Mouse (Mus musculus): ENCODE measurements around the gene Daglb. TPM values are rescaled to one million over a fixed set of nuclear protein-coding genes. Genes with fewer than 3 reads are reported as not detected.

Gene Daglb
- 1 to 10 TPM; 8.1 to 9.3 (median 8.8) TPM for total RNA-seq (2022)

- peak; percentile 88 for DNase-seq (ENCODE audit: low spot score)
Observed at GRCm38 (mm10) chr5:143464100-143464756, at the start of gene Daglb. Gene Daglb, plus strand, starts transcription at chr5:143464584.

- DNase-seq (ENCODE audit: low spot score) = no peak
Observed at GRCm38 (mm10) chr5:143421484-143421883, 42.9 kb upstream of the Daglb start.

- no peak for DNase-seq (ENCODE audit: low spot score)
Observed at GRCm38 (mm10) chr5:143422990-143423389, 41.4 kb upstream of the Daglb start.

- DNase-seq (ENCODE audit: low spot score) = peak; percentile 45
Observed at GRCm38 (mm10) chr5:143423899-143424519, 40.4 kb upstream of the Daglb start.

GRCm38 (mm10) chr5:143434421-143434820 is 30.0 kb upstream of the Daglb start:
- peak; percentile 65 for DNase-seq (ENCODE audit: low spot score)

GRCm38 (mm10) chr5:143441298-143441697 is 23.1 kb upstream of the Daglb start:
- DNase-seq (ENCODE audit: low spot score) = no peak

- DNase-seq (ENCODE audit: low spot score) = no peak
Observed at GRCm38 (mm10) chr5:143441753-143442152, 22.6 kb upstream of the Daglb start.

- no peak for DNase-seq (ENCODE audit: low spot score)
Observed at GRCm38 (mm10) chr5:143463671-143464070, 713 bp upstream of the Daglb start.

- DNase-seq (ENCODE audit: low spot score) = no peak
Observed at GRCm38 (mm10) chr5:143464757-143465118, 354 bp downstream of the Daglb start.

GRCm38 (mm10) chr5:143465156-143466085 is 1.0 kb downstream of the Daglb start:
- DNase-seq (ENCODE audit: low spot score) = no peak

- no peak for DNase-seq (ENCODE audit: low spot score)
Observed at GRCm38 (mm10) chr5:143466891-143467669, 2.7 kb downstream of the Daglb start.

GRCm38 (mm10) chr5:143467931-143468330 is 3.5 kb downstream of the Daglb start:
- DNase-seq (ENCODE audit: low spot score) = no peak

GRCm38 (mm10) chr5:143469628-143470027 is 5.2 kb downstream of the Daglb start:
- no peak for DNase-seq (ENCODE audit: low spot score)

GRCm38 (mm10) chr5:143470421-143471164 is 6.2 kb downstream of the Daglb start:
- DNase-seq (ENCODE audit: low spot score) = peak; percentile 75

GRCm38 (mm10) chr5:143471165-143471546 is 6.8 kb downstream of the Daglb start:
- no peak for DNase-seq (ENCODE audit: low spot score)

GRCm38 (mm10) chr5:143471953-143472618 is 7.7 kb downstream of the Daglb start:
- no peak for DNase-seq (ENCODE audit: low spot score)

- peak; percentile 28 for DNase-seq (ENCODE audit: low spot score)
Observed at GRCm38 (mm10) chr5:143475153-143475844, 10.9 kb downstream of the Daglb start.

GRCm38 (mm10) chr5:143476013-143476412 is 11.6 kb downstream of the Daglb start:
- no peak for DNase-seq (ENCODE audit: low spot score)

- DNase-seq (ENCODE audit: low spot score) = no peak
Observed at GRCm38 (mm10) chr5:143477901-143478300, 13.5 kb downstream of the Daglb start.

GRCm38 (mm10) chr5:143484955-143485354 is 20.6 kb downstream of the Daglb start:
- no peak for DNase-seq (ENCODE audit: low spot score)
